Mouse (Mus musculus) gastrocnemius, adult 18-20 months (tissue): ENCODE data around the gene Ctsh. TPM values are rescaled to one million over a fixed set of nuclear protein-coding genes. Genes with fewer than 3 reads are reported as not detected.
A peak's percentile ranks its signal among the peaks of the same experiment; 100 is the strongest.

Experiments
- DNase-seq: peaks from one replicate; pipeline ENCODE4 v3.0.0; 2021; ENCODE audit warnings: low spot score
- total RNA-seq, 2 experiments: library from RNA; stranded (reverse); gene quantifications; 2 replicates each; pipeline ENCODE4 v1.2.3; 2021

The Ctsh gene
- total RNA-seq, 2 experiments from 2014 or later, result 10.2 to 10.8 TPM

- no peak for DNase-seq
Observed at GRCm38 (mm10) chr9:90109386-90109785, 55.4 kb downstream of the Ctsh start.

- no peak for DNase-seq
Observed at GRCm38 (mm10) chr9:90113151-90113550, 59.2 kb downstream of the Ctsh start.

GRCm38 (mm10) chr9:90113651-90114566 lies 60.0 kb downstream of the Ctsh start:
- DNase-seq, result peak; percentile 90

- DNase-seq, result peak; percentile 95
Observed at GRCm38 (mm10) chr9:90114567-90115307, 60.8 kb downstream of the Ctsh start, which contains the start of gene Morf4l1. Morf4l1 (minus strand) TSS chr9:90114774.

- DNase-seq, result no peak
Observed at GRCm38 (mm10) chr9:90115308-90115700, 61.4 kb downstream of the Ctsh start.

GRCm38 (mm10) chr9:90117234-90117633 lies 63.3 kb downstream of the Ctsh start:
- no peak for DNase-seq

- DNase-seq, result no peak
Observed at GRCm38 (mm10) chr9:90122246-90122740, 68.3 kb downstream of the Ctsh start.

- DNase-seq, result no peak
Observed at GRCm38 (mm10) chr9:90124156-90124872, 70.4 kb downstream of the Ctsh start.

- no peak for DNase-seq
Observed at GRCm38 (mm10) chr9:90124873-90125245, 70.9 kb downstream of the Ctsh start.

Other genes with a start within 250 kb of the Ctsh start
- under 1 TPM in 1 of 2 experiments, not detected in 1; 0.05 TPM for gene Rasgrf1, start 144.2 kb upstream of the Ctsh start, total RNA-seq
- gene Morf4l1, start 60.6 kb downstream of the Ctsh start, total RNA-seq, result 100 to 1,000 TPM; 168 to 191 TPM
- under 1 TPM; 0.21 to 0.23 TPM for gene Adamts7, start 108.9 kb downstream of the Ctsh start, total RNA-seq
- 1 to 10 TPM; 3.6 to 4.7 TPM for gene Tbc1d2b, start 216.7 kb downstream of the Ctsh start, total RNA-seq